Mouse (Mus musculus): ENCODE results near the gene Nploc4.
"Not testable (repeated sequence)": the region's sequence is repeated elsewhere in the genome, so short reads cannot be mapped to it uniquely, and the experiment has no call there.

Nploc4 gene

GRCm38 (mm10) chr11:120354304-120355276 lies 82.9 kb downstream of the Nploc4 start:
- DNase-seq (ENCODE audit: extremely low read depth, low read depth), result no peak

- DNase-seq (ENCODE audit: extremely low read depth, low read depth), result peak; percentile 70
Observed at GRCm38 (mm10) chr11:120353500-120354303, 83.8 kb downstream of the Nploc4 start.

- no peak for DNase-seq (ENCODE audit: extremely low read depth, low read depth)
Observed at GRCm38 (mm10) chr11:120352571-120353290, 84.8 kb downstream of the Nploc4 start.

- not testable (repeated sequence) for DNase-seq (ENCODE audit: extremely low read depth, low read depth)
Observed at GRCm38 (mm10) chr11:120352093-120352350, 85.5 kb downstream of the Nploc4 start.

GRCm38 (mm10) chr11:120351250-120352092 lies 86.0 kb downstream of the Nploc4 start:
- no peak for DNase-seq (ENCODE audit: extremely low read depth, low read depth)

GRCm38 (mm10) chr11:120350711-120351110 lies 86.8 kb downstream of the Nploc4 start:
- no peak for DNase-seq (ENCODE audit: extremely low read depth, low read depth)

- peak; percentile 57 for DNase-seq (ENCODE audit: extremely low read depth, low read depth)
Observed at GRCm38 (mm10) chr11:120349986-120350702, 87.4 kb downstream of the Nploc4 start.

- DNase-seq (ENCODE audit: extremely low read depth, low read depth), result no peak
Observed at GRCm38 (mm10) chr11:120349371-120349985, 88.0 kb downstream of the Nploc4 start.

GRCm38 (mm10) chr11:120348684-120349370 lies 88.7 kb downstream of the Nploc4 start:
- DNase-seq (ENCODE audit: extremely low read depth, low read depth), result no peak

GRCm38 (mm10) chr11:120347791-120348683 lies 89.5 kb downstream of the Nploc4 start, which contains the start of gene Actg1:
TSS of gene Actg1 (minus strand) at chr11:120348542.
- no peak for DNase-seq (ENCODE audit: extremely low read depth, low read depth)

GRCm38 (mm10) chr11:120347301-120347700 lies 90.2 kb downstream of the Nploc4 start:
- no peak for DNase-seq (ENCODE audit: extremely low read depth, low read depth)

- not testable (repeated sequence) for DNase-seq (ENCODE audit: extremely low read depth, low read depth)
Observed at GRCm38 (mm10) chr11:120346383-120347034, 91.0 kb downstream of the Nploc4 start.

- DNase-seq (ENCODE audit: extremely low read depth, low read depth), result no peak
Observed at GRCm38 (mm10) chr11:120345067-120345681, 92.3 kb downstream of the Nploc4 start.

- no peak for DNase-seq (ENCODE audit: extremely low read depth, low read depth)
Observed at GRCm38 (mm10) chr11:120344310-120344920, 93.1 kb downstream of the Nploc4 start.

- DNase-seq (ENCODE audit: extremely low read depth, low read depth), result no peak
Observed at GRCm38 (mm10) chr11:120343519-120344309, 93.8 kb downstream of the Nploc4 start.
